Mouse (Mus musculus) lung, embryonic 14.5 days (tissue): ENCODE results near the gene Cep19. TPM values are rescaled to one million over a fixed set of nuclear protein-coding genes. Genes with fewer than 3 reads are reported as not detected.
A peak's percentile ranks its signal among the peaks of the same experiment; 100 is the strongest.

Experiments
- ATAC-seq: fragments of 200-750 bp; cut with Nextera tagmentation; 2 replicates; pipeline ENCODE4 v1.8.0; 2017; ENCODE audit warnings: mild to moderate bottlenecking, moderate TSS enrichment, moderate library complexity; ENCODE audit not compliant: insufficient read depth
- DNase-seq: peaks from one replicate; pipeline ENCODE4 v3.0.0-alpha.2; 2015
- H3K27ac ChIP-seq: fragments of 300-500 bp; sonication (generic); 2 replicates; pipeline ENCODE4 v1.5.1; 2014; ENCODE audit warnings: low read depth, mild to moderate bottlenecking, moderate library complexity
- H3K27me3 ChIP-seq: fragments of 300-500 bp; sonication (generic); 2 replicates; pipeline ENCODE4 v1.6.1; 2014; ENCODE audit warnings: low read length, control low read depth; ENCODE audit not compliant: insufficient read depth
- H3K36me3 ChIP-seq: fragments of 300-500 bp; sonication (generic); 2 replicates; pipeline ENCODE4 v1.6.1; 2014; ENCODE audit warnings: control low read depth; ENCODE audit not compliant: insufficient read depth
- H3K4me1 ChIP-seq: fragments of 300-500 bp; sonication (generic); 2 replicates; pipeline ENCODE4 v1.6.1; 2014; ENCODE audit warnings: antibody characterized with exemption, control low read depth; ENCODE audit not compliant: insufficient read depth
- H3K4me2 ChIP-seq: fragments of 300-500 bp; sonication (generic); 2 replicates; pipeline ENCODE4 v1.6.1; 2014; ENCODE audit warnings: mild to moderate bottlenecking
- H3K4me3 ChIP-seq: fragments of 300-500 bp; sonication (generic); 2 replicates; pipeline ENCODE4 v1.5.1; 2014; ENCODE audit warnings: low read depth, low read length
- H3K9ac ChIP-seq: fragments of 300-500 bp; sonication (generic); 2 replicates; pipeline ENCODE4 v1.6.1; 2014
- H3K9me3 ChIP-seq: fragments of 300-500 bp; sonication (generic); 2 replicates; pipeline ENCODE4 v1.6.1; 2016; ENCODE audit warnings: low read depth, low read length, control low read depth
- CTCF ChIP-seq: IDR thresholded peaks from 2 replicates; pipeline ENCODE4 v1.5.1; 2016; ENCODE audit warnings: antibody characterized with exemption, low read depth
- WGBS: fragments of 180-500 bp; shearing (Covaris S2); extraction: QIAGEN DNeasy Blood & Tissue Kit; methylation state at CpG from one replicate; pipeline ENCODE4 v1.1.7; 2014; 5-methylcytosine and 5-hydroxymethylcytosine counted together
- polyA plus RNA-seq: library from polyadenylated mRNA; unstranded; fragments of >200 nt; fragmentation: Nextera tagmentation; extraction: Ambion mirVana; gene quantifications from 2 replicates; pipeline ENCODE4 v1.2.1, GENCODE M21; 2014

Gene Cep19
- polyA plus RNA-seq, 1 experiment from 2014 or later = 33.9 TPM

DNA sequence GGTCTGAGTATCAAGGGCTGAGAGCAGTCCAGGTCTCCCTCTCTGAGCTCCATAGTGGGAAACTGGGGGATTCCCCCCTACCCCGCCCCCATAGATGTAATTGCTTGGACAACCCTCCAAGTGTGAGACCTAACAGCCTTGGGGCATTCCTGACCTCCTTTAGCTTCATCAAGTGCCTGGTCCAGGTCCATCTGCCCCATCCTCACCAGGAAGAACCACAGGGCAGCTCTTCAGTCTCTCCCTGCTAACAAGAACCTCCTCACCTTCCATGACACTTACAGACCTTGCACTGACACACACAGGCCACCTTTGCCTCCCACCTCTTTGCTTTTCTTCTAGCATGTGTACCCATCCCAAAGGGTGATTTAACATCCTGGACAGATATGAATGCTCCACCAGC is 54.4 kb downstream of the Cep19 start:
- no peaks in the 10 kb centered on the region for H3K36me3 ChIP-seq
- H3K4me3 ChIP-seq = no peak overlapping the region
- ATAC-seq (no peak), DNase-seq (no peak)
- H3K9ac ChIP-seq = peak overlapping the region; percentile 13; the same call in 1 of the 2 replicates
- no peak for TF ChIP-seq CTCF
- H3K9me3 ChIP-seq = no peaks in the 10 kb centered on the region
- no peaks in the 10 kb centered on the region for H3K27me3 ChIP-seq
- H3K4me2 ChIP-seq = no peak overlapping the region
- no peaks in the 10 kb centered on the region for H3K4me1 ChIP-seq
- 56% methylated on average over 1 of the region's 1 CpGs for WGBS
- H3K27ac ChIP-seq = no peak overlapping the region

DNA sequence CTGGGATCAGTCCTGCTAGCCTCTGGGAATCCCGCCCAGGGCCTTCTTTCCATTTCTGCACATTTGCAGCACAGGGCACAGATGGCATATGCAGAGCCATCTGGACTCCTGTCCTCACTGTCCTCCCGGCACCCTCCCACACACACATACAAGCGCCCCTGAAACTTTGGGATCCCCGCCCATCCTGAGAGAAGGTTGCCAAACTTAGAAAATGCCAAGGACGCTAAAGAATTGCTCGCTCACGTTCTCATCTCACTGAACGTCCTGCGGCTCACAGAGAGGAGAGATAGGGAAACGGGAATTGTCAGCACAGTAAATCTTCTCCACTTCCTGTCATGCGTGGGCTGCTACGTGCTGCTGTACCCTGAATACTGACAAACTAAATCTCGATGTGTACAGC is 54.8 kb downstream of the Cep19 start:
- H3K27me3 ChIP-seq = no peaks in the 10 kb centered on the region
- H3K4me1 ChIP-seq = no peaks in the 10 kb centered on the region
- no peak overlapping the region for H3K4me3 ChIP-seq
- no peak overlapping the region for H3K27ac ChIP-seq
- no peak for TF ChIP-seq CTCF
- H3K9me3 ChIP-seq = no peaks in the 10 kb centered on the region
- ATAC-seq (no peak), DNase-seq (peak; percentile 14)
- H3K9ac ChIP-seq = peak overlapping the region; percentile 13
- no peaks in the 10 kb centered on the region for H3K36me3 ChIP-seq
- H3K4me2 ChIP-seq = no peak overlapping the region
- WGBS = 51% methylated on average over 13 of the region's 13 CpGs

DNA sequence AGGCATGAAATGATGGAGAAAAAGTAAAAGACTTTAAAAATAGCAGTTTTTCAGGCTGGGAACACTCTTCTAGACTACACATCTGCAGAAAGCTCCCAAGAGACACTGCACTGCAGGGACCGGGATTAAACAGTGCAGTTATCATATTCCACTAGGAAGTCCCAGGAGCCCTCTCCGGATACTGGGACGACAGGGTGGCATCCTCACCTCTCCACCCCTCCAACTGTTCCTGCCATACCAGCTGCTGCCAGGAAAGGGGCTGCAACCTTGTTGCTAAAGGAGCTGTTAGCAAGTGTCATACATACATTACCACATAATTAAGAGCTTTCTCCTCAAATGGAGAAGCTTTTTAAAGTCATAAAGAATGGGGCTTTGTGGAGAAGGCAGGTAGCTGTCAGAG is 57.1 kb downstream of the Cep19 start:
- Histone ChIP-seq H3K36me3 (no peaks in the 10 kb centered on the region), H3K9ac (no peak overlapping the region), H3K27me3 (no peaks in the 10 kb centered on the region), H3K4me2 (no peak overlapping the region), H3K27ac (no peak overlapping the region), H3K9me3 (no peaks in the 10 kb centered on the region), H3K4me3 (no peak overlapping the region), H3K4me1 (no peaks in the 10 kb centered on the region)
- DNase-seq (no peak), ATAC-seq (no peak)
- WGBS = 25% methylated on average over 3 of the region's 3 CpGs
- TF ChIP-seq CTCF = no peak

DNA sequence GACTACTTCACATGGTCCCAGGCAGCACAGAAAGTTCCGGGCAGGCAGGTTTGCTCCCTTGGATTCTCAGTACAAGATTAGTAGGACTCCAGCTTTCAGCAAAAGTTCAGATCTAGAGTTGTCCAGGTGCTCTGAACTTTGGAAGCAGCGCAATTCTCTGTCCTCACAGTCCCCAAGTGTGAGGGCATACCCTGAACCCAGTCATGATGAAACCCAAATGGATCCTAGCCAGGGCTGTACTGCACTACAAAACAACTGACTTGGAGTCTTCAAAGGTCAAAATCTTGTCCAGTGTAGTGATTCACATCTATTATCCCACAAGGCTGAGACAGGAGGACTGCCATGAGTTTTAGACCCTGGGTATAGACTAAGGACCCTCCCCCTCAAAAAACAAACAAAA is 57.8 kb downstream of the Cep19 start:
- Histone ChIP-seq H3K4me3 (no peak overlapping the region), H3K4me1 (no peaks in the 10 kb centered on the region), H3K9me3 (no peaks in the 10 kb centered on the region), H3K27me3 (no peaks in the 10 kb centered on the region), H3K36me3 (no peaks in the 10 kb centered on the region), H3K4me2 (no peak overlapping the region), H3K27ac (no peak overlapping the region), H3K9ac (no peak overlapping the region)
- ATAC-seq (no peak), DNase-seq (no peak)
- TF ChIP-seq CTCF = no peak
- WGBS = 70% methylated on average over 2 of the region's 2 CpGs

Other genes starting within 250 kb of the Cep19 start
- 0.08 TPM in 1 of 2 replicates, not detected in the other for gene Meltf, start 221.0 kb upstream of the Cep19 start, polyA plus RNA-seq
- gene Pigz, start 165.9 kb upstream of the Cep19 start, polyA plus RNA-seq = 0.42 and 0.43 TPM in 2 replicates
- gene 0610012G03Rik, start 151.3 kb upstream of the Cep19 start, polyA plus RNA-seq = 80.1 and 80.5 TPM in 2 replicates
- gene Ncbp2, start 151.3 kb upstream of the Cep19 start, polyA plus RNA-seq = 115 and 117 TPM in 2 replicates
- gene Senp5, start 96.5 kb upstream of the Cep19 start, polyA plus RNA-seq = 10.5 and 10.9 TPM in 2 replicates
- 38.2 and 39.8 TPM in 2 replicates for gene Pak2, start 20.5 kb upstream of the Cep19 start, polyA plus RNA-seq
- 105 and 111 TPM in 2 replicates for gene Pigx, start 60 bp upstream of the Cep19 start, polyA plus RNA-seq
- gene Nrros, start 65.8 kb downstream of the Cep19 start, polyA plus RNA-seq = 37.6 and 42.6 TPM in 2 replicates
- gene Bex6, start 80.0 kb downstream of the Cep19 start, polyA plus RNA-seq = not detected in 2 replicates
- gene Fbxo45, start 147.4 kb downstream of the Cep19 start, polyA plus RNA-seq = 19.9 and 23.9 TPM in 2 replicates
- gene Wdr53, start 147.4 kb downstream of the Cep19 start, polyA plus RNA-seq = 17.3 and 20.4 TPM in 2 replicates
- not detected in 2 replicates for gene Smco1, start 171.7 kb downstream of the Cep19 start, polyA plus RNA-seq
- 32.3 and 36.1 TPM in 2 replicates for gene Rnf168, start 177.7 kb downstream of the Cep19 start, polyA plus RNA-seq
- gene Ubxn7, start 232.5 kb downstream of the Cep19 start, polyA plus RNA-seq = 20.8 and 23.2 TPM in 2 replicates